Mouse (Mus musculus) E14TG2a.4 (cell line): ENCODE results near the gene H2-K1.

ENCODE experiments used
- H3K27me3 ChIP-seq: 2 replicates; pipeline ENCODE4 v1.6.1; 2014; ENCODE audit warnings: low read length, control low read depth; ENCODE audit not compliant: insufficient read depth
- H3K36me3 ChIP-seq: 2 replicates; pipeline ENCODE4 v1.6.1; 2014; ENCODE audit warnings: low read length, control low read depth; ENCODE audit not compliant: insufficient read depth
- H3K4me1 ChIP-seq: replicated peaks from 2 replicates; pipeline ENCODE4 v1.6.1; 2014; ENCODE audit warnings: low read depth, low read length, control low read depth
- H3K4me3 ChIP-seq: replicated peaks from 2 replicates; pipeline ENCODE4 v1.5.1; 2014; ENCODE audit warnings: mild to moderate bottlenecking, low read length
- H3K9me3 ChIP-seq: 2 replicates; pipeline ENCODE4 v1.6.1; 2014; ENCODE audit warnings: low read length, control low read depth
- CTCF ChIP-seq: conservative IDR thresholded peaks from 2 replicates; pipeline ENCODE4 v1.5.1; 2014; ENCODE audit warnings: low read length
- NANOG ChIP-seq: IDR thresholded peaks from 2 replicates; pipeline ENCODE4 v1.6.1; 2014; ENCODE audit warnings: borderline replicate concordance, low read length, mixed read lengths
- POU5F1 ChIP-seq: IDR thresholded peaks from 2 replicates; pipeline ENCODE4 v1.6.1; 2014; ENCODE audit warnings: low read length, borderline replicate concordance

The H2-K1 gene

GRCm38 (mm10) chr17:34024317-34024821 is 24.2 kb upstream of the H2-K1 start, which contains the start of gene Ring1:
TSS of gene Ring1 (minus strand) at chr17:34024680.
- Histone ChIP-seq H3K27me3 (peaks cover 17% of the 10 kb centered on the region), H3K4me3 (peak within 1 kb of the TSS; percentile 95), H3K36me3 (peaks cover 39% of the 10 kb centered on the region), H3K4me1 (peaks cover 66% of the 10 kb centered on the region), H3K9me3 (peaks cover 24% of the 10 kb centered on the region)
- no peak for TF ChIP-seq CTCF
- no peak for TF ChIP-seq NANOG
- TF ChIP-seq POU5F1: no peak

- TF ChIP-seq NANOG (no peak), CTCF (no peak), POU5F1 (no peak)
- H3K4me1 ChIP-seq: peaks cover 59% of the 10 kb centered on the region
- peaks cover 32% of the 10 kb centered on the region for H3K36me3 ChIP-seq
- H3K4me3 ChIP-seq: peak overlapping the region; percentile 95
- H3K27me3 ChIP-seq: peaks cover 17% of the 10 kb centered on the region
- peaks cover 31% of the 10 kb centered on the region for H3K9me3 ChIP-seq
Measured at GRCm38 (mm10) chr17:34023678-34024077, 23.5 kb upstream of the H2-K1 start.

- TF ChIP-seq POU5F1 (no peak), NANOG (no peak), CTCF (no peak)
- Histone ChIP-seq H3K9me3 (peaks cover 35% of the 10 kb centered on the region), H3K4me1 (peaks cover 52% of the 10 kb centered on the region), H3K36me3 (peaks cover 26% of the 10 kb centered on the region), H3K4me3 (peak overlapping the region; percentile 95), H3K27me3 (peaks cover 17% of the 10 kb centered on the region)
Measured at GRCm38 (mm10) chr17:34022987-34023386, 22.8 kb upstream of the H2-K1 start.

GRCm38 (mm10) chr17:34022414-34022783 is 22.3 kb upstream of the H2-K1 start:
- H3K27me3 ChIP-seq: peaks cover 17% of the 10 kb centered on the region
- H3K36me3 ChIP-seq: peaks cover 26% of the 10 kb centered on the region
- TF ChIP-seq POU5F1: no peak
- TF ChIP-seq NANOG: no peak
- TF ChIP-seq CTCF: no peak
- H3K4me1 ChIP-seq: peaks cover 52% of the 10 kb centered on the region
- H3K9me3 ChIP-seq: peaks cover 39% of the 10 kb centered on the region
- H3K4me3 ChIP-seq: peak overlapping the region; percentile 95

- TF ChIP-seq NANOG (no peak), CTCF (no peak), POU5F1 (no peak)
- Histone ChIP-seq H3K9me3 (peaks cover 44% of the 10 kb centered on the region), H3K4me3 (peak overlapping the region; percentile 95), H3K36me3 (peaks cover 26% of the 10 kb centered on the region), H3K27me3 (peaks cover 16% of the 10 kb centered on the region), H3K4me1 (peaks cover 47% of the 10 kb centered on the region)
Measured at GRCm38 (mm10) chr17:34021539-34022413, 21.6 kb upstream of the H2-K1 start.

GRCm38 (mm10) chr17:34013436-34013835 is 13.3 kb upstream of the H2-K1 start:
- Histone ChIP-seq H3K27me3 (no peaks in the 10 kb centered on the region), H3K4me3 (no peak overlapping the region), H3K4me1 (no peaks in the 10 kb centered on the region), H3K9me3 (peaks cover 51% of the 10 kb centered on the region), H3K36me3 (no peaks in the 10 kb centered on the region)
- no peak for TF ChIP-seq CTCF
- no peak for TF ChIP-seq NANOG
- no peak for TF ChIP-seq POU5F1

- Histone ChIP-seq H3K36me3 (no peaks in the 10 kb centered on the region), H3K9me3 (peaks cover 23% of the 10 kb centered on the region), H3K4me3 (no peak overlapping the region), H3K4me1 (peaks cover 4% of the 10 kb centered on the region), H3K27me3 (peaks cover 9% of the 10 kb centered on the region; the same call in 1 of the 2 replicates)
- TF ChIP-seq CTCF (no peak), NANOG (no peak), POU5F1 (no peak)
Measured at GRCm38 (mm10) chr17:34010156-34010555, 10.0 kb upstream of the H2-K1 start.

GRCm38 (mm10) chr17:34006570-34006969 is 6.4 kb upstream of the H2-K1 start:
- no peak for TF ChIP-seq NANOG
- TF ChIP-seq CTCF: no peak
- no peak for TF ChIP-seq POU5F1
- H3K4me3 ChIP-seq: no peak overlapping the region

More at GRCm38 (mm10) chr17:34006570-34006969, 6.4 kb upstream of the H2-K1 start:
- H3K4me1 ChIP-seq: peaks cover 13% of the 10 kb centered on the region
- no peaks in the 10 kb centered on the region for H3K36me3 ChIP-seq
- H3K9me3 ChIP-seq: 0 out of 2 replicates have a peak, but pooled peaks cover 4% of the 10 kb centered on the region
- H3K27me3 ChIP-seq: peaks cover 18% of the 10 kb centered on the region
